Mouse (Mus musculus) brain, adult 2 months (tissue): Measurements from ENCODE around the gene Desi1.

Source experiments
- DNase-seq: peaks from one replicate; pipeline ENCODE4 v3.0.0; 2011; ENCODE audit warnings: low read depth, low spot score

Gene Desi1

GRCm38 (mm10) chr15:81966062-81966829, 67.4 kb downstream of the Desi1 start:
- no peak for DNase-seq

GRCm38 (mm10) chr15:81964980-81965545, 68.6 kb downstream of the Desi1 start:
- no peak for DNase-seq

GRCm38 (mm10) chr15:81964262-81964661, 69.4 kb downstream of the Desi1 start:
- DNase-seq: no peak

GRCm38 (mm10) chr15:81961078-81961451, 72.6 kb downstream of the Desi1 start:
- DNase-seq: no peak

GRCm38 (mm10) chr15:81960171-81961077, 73.2 kb downstream of the Desi1 start, which contains the start of gene Pmm1:
Gene Pmm1 (minus strand): TSS chr15:81960930.
- peak; percentile 99 for DNase-seq

GRCm38 (mm10) chr15:81958906-81959305, 74.8 kb downstream of the Desi1 start:
- no peak for DNase-seq

GRCm38 (mm10) chr15:81957598-81957997, 76.1 kb downstream of the Desi1 start:
- DNase-seq: peak; percentile 77

GRCm38 (mm10) chr15:81956457-81956856, 77.2 kb downstream of the Desi1 start:
- peak; percentile 78 for DNase-seq

GRCm38 (mm10) chr15:81955414-81955813, 78.2 kb downstream of the Desi1 start:
- DNase-seq: no peak

- DNase-seq: no peak
These were observed 78.9 kb downstream of the Desi1 start for GRCm38 (mm10) chr15:81954716-81955115.

GRCm38 (mm10) chr15:81954151-81954583, 79.5 kb downstream of the Desi1 start:
- DNase-seq: peak; percentile 80

- no peak for DNase-seq
These were observed 81.4 kb downstream of the Desi1 start for GRCm38 (mm10) chr15:81952310-81952709.

GRCm38 (mm10) chr15:81951159-81951558, 82.5 kb downstream of the Desi1 start:
- DNase-seq: no peak

GRCm38 (mm10) chr15:81950716-81951115, 82.9 kb downstream of the Desi1 start:
- DNase-seq: no peak

- no peak for DNase-seq
These were observed 84.1 kb downstream of the Desi1 start for GRCm38 (mm10) chr15:81949476-81950131.

- no peak for DNase-seq
These were observed 84.6 kb downstream of the Desi1 start for GRCm38 (mm10) chr15:81949076-81949475.

GRCm38 (mm10) chr15:81943176-81943749, 90.4 kb downstream of the Desi1 start:
- no peak for DNase-seq
